Mouse (Mus musculus) MEL (cell line): ENCODE results near the gene Rnf227. TPM values are rescaled to one million over a fixed set of nuclear protein-coding genes. Genes with fewer than 3 reads are reported as not detected.

Experiments used
- DNase-seq: peaks from one replicate; pipeline ENCODE4 v3.0.0; 2011; ENCODE audit warnings: low read depth, low spot score
- H3K27ac ChIP-seq: 2 replicates; pipeline ENCODE4 v1.5.1; 2012; ENCODE audit warnings: low read depth, mild to moderate bottlenecking, control low read depth, low read length, moderate library complexity; ENCODE audit not compliant: control insufficient read depth
- H3K27me3 ChIP-seq, 2 experiments: fragments of 150-350 bp in 1 of 2; sonication (generic) in 1 of 2; 2 replicates each; pipeline ENCODE4 v1.6.1; 2012; ENCODE audit warnings: low read length in 2 of 2, mild to moderate bottlenecking in 2 of 2, improper control_type of control experiment in 1 of 2, moderate library complexity in 1 of 2; ENCODE audit not compliant: insufficient read depth in 2 of 2, control insufficient read depth in 1 of 2
- H3K36me3 ChIP-seq, 2 experiments: 2 replicates each; pipeline ENCODE4 v1.6.1; 2012 to 2014; ENCODE audit warnings: low read length in 2 of 2, improper control_type of control experiment in 1 of 2, inconsistent platforms in 1 of 2, mild to moderate bottlenecking in 1 of 2; ENCODE audit not compliant: insufficient read depth in 2 of 2, control insufficient read depth in 1 of 2
- H3K4me1 ChIP-seq, 2 experiments: fragments of 150-350 bp in 1 of 2; sonication (generic) in 1 of 2; 2 replicates each; pipeline ENCODE4 v1.6.1; 2012; ENCODE audit warnings: low read length in 2 of 2, improper control_type of control experiment in 1 of 2, mild to moderate bottlenecking in 1 of 2; ENCODE audit not compliant: insufficient read depth in 2 of 2, control insufficient read depth in 1 of 2
- H3K4me3 ChIP-seq, 2 experiments: fragments of 150-350 bp in 1 of 2; sonication (generic) in 1 of 2; 2 replicates each; pipeline ENCODE4 v1.5.1; 2012; ENCODE audit warnings: low read depth in 2 of 2, low read length in 2 of 2, mild to moderate bottlenecking in 2 of 2, moderate library complexity in 2 of 2, control low read depth in 1 of 2, improper control_type of control experiment in 1 of 2; ENCODE audit not compliant: control insufficient read depth in 1 of 2, insufficient read depth in 1 of 2
- H3K79me2 ChIP-seq: 2 replicates; pipeline ENCODE4 v1.6.1; 2012; ENCODE audit warnings: mild to moderate bottlenecking, low read length, moderate library complexity; ENCODE audit not compliant: control insufficient read depth, poor library complexity, insufficient read depth
- H3K9ac ChIP-seq: 2 replicates; pipeline ENCODE4 v1.6.1; 2012; ENCODE audit warnings: low read depth, mild to moderate bottlenecking, control low read depth, low read length, moderate library complexity; ENCODE audit not compliant: control insufficient read depth, poor library complexity, severe bottlenecking
- H3K9me3 ChIP-seq: fragments of 150-350 bp; sonication (generic); replicated peaks from 2 replicates; pipeline ENCODE4 v1.6.1; 2012; ENCODE audit warnings: mild to moderate bottlenecking, low read length, improper control_type of control experiment, moderate library complexity; ENCODE audit not compliant: insufficient read depth
- CHD1 ChIP-seq: IDR thresholded peaks from 2 replicates; pipeline ENCODE4 v1.6.1; 2012; ENCODE audit warnings: low read depth, mild to moderate bottlenecking, inconsistent platforms, low read length, improper control_type of control experiment
- CHD2 ChIP-seq: IDR thresholded peaks from 2 replicates; pipeline ENCODE4 v1.6.1; 2011; ENCODE audit warnings: low read length, improper control_type of control experiment
- CTCF ChIP-seq, 3 experiments: IDR thresholded peaks in 2 of 3; conservative IDR thresholded peaks in 1 of 3; 2 replicates each; pipeline ENCODE4 v1.5.1; 2011 to 2012; ENCODE audit warnings: low read length in 3 of 3, low read depth in 2 of 3, mild to moderate bottlenecking in 2 of 3, improper control_type of control experiment in 1 of 3, inconsistent platforms in 1 of 3, mixed read lengths in 1 of 3, moderate library complexity in 1 of 3; ENCODE audit not compliant: control insufficient read depth in 1 of 3, insufficient read depth in 1 of 3, poor library complexity in 1 of 3, severe bottlenecking in 1 of 3
- E2F4 ChIP-seq: IDR thresholded peaks from 2 replicates; pipeline ENCODE4 v1.6.1; 2011; ENCODE audit warnings: low read depth, low read length, improper control_type of control experiment, borderline replicate concordance
- EP300 ChIP-seq, 2 experiments: IDR thresholded peaks; 2 replicates each; pipeline ENCODE4 v1.6.1; 2011; ENCODE audit warnings: improper control_type of control experiment in 2 of 2, low read length in 2 of 2, low read depth in 1 of 2, mild to moderate bottlenecking in 1 of 2
- ETS1 ChIP-seq: IDR thresholded peaks from 2 replicates; pipeline ENCODE4 v1.6.1; 2012; ENCODE audit warnings: low read depth, mild to moderate bottlenecking, inconsistent platforms, low read length, improper control_type of control experiment, moderate library complexity
- GATA1 ChIP-seq: IDR thresholded peaks from 2 replicates; pipeline ENCODE4 v1.6.1; 2011; ENCODE audit warnings: low read depth, low read length, improper control_type of control experiment
- HCFC1 ChIP-seq: IDR thresholded peaks from 2 replicates; pipeline ENCODE4 v1.6.1; 2012; ENCODE audit warnings: low read depth, mild to moderate bottlenecking, inconsistent platforms, low read length, improper control_type of control experiment, moderate library complexity
- MAX ChIP-seq: IDR thresholded peaks from 2 replicates; pipeline ENCODE4 v1.6.1; 2011; ENCODE audit warnings: low read length, improper control_type of control experiment
- MEF2A ChIP-seq: IDR thresholded peaks from 2 replicates; pipeline ENCODE4 v1.6.1; 2014; ENCODE audit warnings: low read depth, mild to moderate bottlenecking, inconsistent platforms, low read length, improper control_type of control experiment; ENCODE audit not compliant: poor library complexity, insufficient replicate concordance, severe bottlenecking; ENCODE audit errors: extremely low read depth
- MXI1 ChIP-seq: IDR thresholded peaks from 2 replicates; pipeline ENCODE4 v1.6.1; 2011; ENCODE audit warnings: mild to moderate bottlenecking, low read depth, low read length, improper control_type of control experiment
- POLR2A ChIP-seq, 2 experiments: IDR thresholded peaks; 2 replicates each; pipeline ENCODE4 v1.6.1; 2011 to 2012; ENCODE audit warnings: low read length in 2 of 2, mild to moderate bottlenecking in 2 of 2, control low read depth in 1 of 2, improper control_type of control experiment in 1 of 2, low read depth in 1 of 2, moderate library complexity in 1 of 2; ENCODE audit not compliant: control insufficient read depth in 1 of 2, insufficient read depth in 1 of 2, poor library complexity in 1 of 2
- POLR2AphosphoS5 ChIP-seq: IDR thresholded peaks from 2 replicates; pipeline ENCODE4 v1.6.1; 2012; ENCODE audit warnings: low read depth, borderline replicate concordance, mild to moderate bottlenecking, inconsistent platforms, low read length, moderate library complexity, mixed read lengths
- SIN3A ChIP-seq: IDR thresholded peaks from 2 replicates; pipeline ENCODE4 v1.6.1; 2012; ENCODE audit warnings: low read length, improper control_type of control experiment, inconsistent platforms
- SMC3 ChIP-seq: IDR thresholded peaks from 2 replicates; pipeline ENCODE4 v1.6.1; 2011; ENCODE audit warnings: low read depth, low read length, improper control_type of control experiment
- TAL1 ChIP-seq: IDR thresholded peaks from 2 replicates; pipeline ENCODE4 v1.6.1; 2012; ENCODE audit warnings: mild to moderate bottlenecking, inconsistent platforms, low read length, moderate library complexity, mixed read lengths
- UBTF ChIP-seq: IDR thresholded peaks from 2 replicates; pipeline ENCODE4 v1.6.1; 2012; ENCODE audit warnings: low read depth, mild to moderate bottlenecking, inconsistent platforms, low read length, improper control_type of control experiment, moderate library complexity, borderline replicate concordance; ENCODE audit not compliant: insufficient read depth
- ZNF384 ChIP-seq: IDR thresholded peaks from 2 replicates; pipeline ENCODE4 v1.6.1; 2012; ENCODE audit warnings: low read depth, mild to moderate bottlenecking, inconsistent platforms, low read length, improper control_type of control experiment
- polyA plus RNA-seq, 2 experiments: library from polyadenylated mRNA; stranded (reverse) in 1 of 2; unstranded in 1 of 2; fragments of >175 nt in 1 of 2; fragments of >200 nt in 1 of 2; gene quantifications; 2 replicates each; pipeline versions ENCODE4 v1.2.1 to v1.2.4; 2012; ENCODE audit warnings: low replicate concordance in 2 of 2, low read depth in 1 of 2; ENCODE audit not compliant: insufficient read length in 2 of 2, insufficient read depth in 1 of 2, missing spikeins in 1 of 2
- total RNA-seq: library from RNA; depleted of rRNA; stranded (reverse); fragments of 300-350 nt; gene quantifications from 2 replicates; pipeline ENCODE4 v1.2.3, GENCODE M21; 2012

Rnf227 gene
- total and polyA plus RNA-seq, 3 experiments = 11.5 to 12.4 TPM; not detected in 1

DNA sequence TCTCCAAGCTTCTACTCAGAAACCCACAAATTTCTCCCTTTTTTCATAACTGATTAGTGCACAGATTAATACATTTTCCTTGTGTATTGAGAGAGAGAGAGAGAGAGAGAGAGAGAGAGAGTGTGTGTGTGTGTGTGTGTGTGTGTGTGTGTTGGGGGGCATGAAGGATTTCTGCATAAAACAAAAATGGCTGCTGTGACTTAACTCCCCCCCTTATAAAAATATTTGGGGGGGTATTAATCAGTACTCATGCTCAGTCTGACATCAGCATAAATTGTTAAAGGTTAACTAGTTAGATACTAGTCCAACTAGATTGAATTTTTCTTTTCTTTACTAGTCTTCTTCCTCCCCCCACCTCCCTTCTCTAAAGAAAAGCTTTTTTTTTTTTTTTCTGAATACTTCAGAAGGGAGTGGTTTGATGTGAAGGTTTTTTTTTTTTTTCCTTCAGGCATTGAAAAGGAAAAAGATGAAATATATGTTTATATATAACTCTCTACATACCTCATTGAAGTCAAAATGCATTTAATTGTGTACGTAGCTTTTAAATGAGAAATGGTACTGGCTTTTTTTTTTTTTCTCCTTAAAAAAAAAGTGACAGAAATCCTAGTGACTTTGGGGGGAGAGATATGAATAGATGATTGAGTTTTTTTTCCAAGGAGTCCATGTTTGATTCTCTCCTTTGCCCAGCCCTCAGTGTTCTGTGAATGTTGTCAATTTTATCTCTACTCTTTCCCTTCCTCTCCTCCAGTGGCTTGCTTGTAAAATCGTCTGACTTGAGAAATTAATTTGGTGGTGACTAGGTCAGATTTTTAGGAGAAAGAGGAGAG, 29.9 kb downstream of the Rnf227 start:
- Histone ChIP-seq H3K79me2 (peaks cover 16% of the 10 kb centered on the region), H3K36me3 (peaks cover 0 to 26% of the 10 kb centered on the region in 2 experiments; a peak in 2 of 4 replicates), H3K9me3 (no peaks in the 10 kb centered on the region), H3K27me3 (no peaks in the 10 kb centered on the region), H3K9ac (peak overlapping the region; percentile 50), H3K27ac (peak overlapping the region; percentile 67), H3K4me1 (peaks cover 13 to 40% of the 10 kb centered on the region in 2 experiments)
- DNase-seq = peak; percentile 55
- TF ChIP-seq ZNF384 (peak; percentile 97), POLR2AphosphoS5 (no peak), HCFC1 (peak; percentile 23; the same call in 1 of the 2 replicates), SIN3A (peak; percentile 35; the same call in 1 of the 2 replicates), CHD2 (no peak), TAL1 (no peak), MEF2A (no peak), SMC3 (no peak), ETS1 (0 out of 2 replicates have a peak, but pooled peaks have one; percentile 41), MAX (no peak), MXI1 (0 out of 2 replicates have a peak, but pooled peaks have one; percentile 8), GATA1 (no peak), POLR2A (IDR thresholded peaks at IDR 0.05; ENCODE audit: control insufficient read depth in 1 of 2, insufficient read depth in 1 of 2, low read depth in 1 of 2, low read length in 2 of 2, poor library complexity in 1 of 2) (no peak), UBTF (no peak), CHD1 (peak; percentile 65; the same call in 1 of the 2 replicates)
- TF ChIP-seq, all 39 proteins: peak for 6
- peak overlapping the region; percentile 23 to 63 for H3K4me3 ChIP-seq

DNA sequence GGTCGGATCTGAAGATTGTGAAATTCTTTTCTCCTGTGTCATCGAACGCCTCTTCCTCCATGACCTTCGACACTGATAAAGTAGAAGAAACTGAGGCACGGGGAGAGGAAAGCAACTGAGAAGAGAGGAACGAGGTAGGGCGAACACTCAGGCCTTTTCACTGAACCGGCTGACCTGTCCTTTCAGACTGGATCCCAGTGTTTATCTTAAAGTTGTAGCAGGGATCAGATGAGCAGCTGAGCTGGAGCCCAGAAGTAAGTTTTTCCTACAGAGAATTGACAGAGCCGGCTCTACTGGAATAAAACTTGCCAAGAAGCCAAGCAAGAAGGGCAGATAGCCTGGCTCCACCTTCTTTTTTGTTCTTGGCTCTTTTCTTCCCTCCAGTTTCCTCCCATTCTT, 30.6 kb downstream of the Rnf227 start:
- peak overlapping the region; percentile 23 to 35; a peak in 3 of 4 replicates for H3K4me3 ChIP-seq
- peak; percentile 53 for DNase-seq
- TF ChIP-seq GATA1 = 0 out of 2 replicates have a peak, but pooled peaks have one; percentile 17
- TF ChIP-seq EP300 (IDR thresholded peaks at IDR 0.05; ENCODE audit: low read depth in 1 of 2, low read length in 2 of 2) = 0 out of 4 replicates have a peak, but pooled peaks of 1 of the 2 experiments have one; percentile 39
- no peak for TF ChIP-seq E2F4
- TF ChIP-seq CTCF (IDR thresholded peaks at IDR 0.05 in 2 of 3, conservative IDR thresholded peaks at IDR 0.05 in 1 of 3; ENCODE audit: control insufficient read depth in 1 of 3, insufficient read depth in 1 of 3, low read depth in 2 of 3, low read length in 3 of 3, poor library complexity in 1 of 3, severe bottlenecking in 1 of 3) = no peak
- TF ChIP-seq, all 39 proteins: peak for 2
- Histone ChIP-seq H3K27me3 (no peaks in the 10 kb centered on the region), H3K27ac (peak overlapping the region; percentile 67), H3K36me3 (peaks cover 0 to 26% of the 10 kb centered on the region in 2 experiments; a peak in 2 of 4 replicates), H3K4me1 (peaks cover 13 to 34% of the 10 kb centered on the region in 2 experiments), H3K79me2 (peaks cover 16% of the 10 kb centered on the region), H3K9me3 (no peaks in the 10 kb centered on the region), H3K9ac (peak overlapping the region; percentile 49)
